Mouse (Mus musculus) intestine, postnatal 0 days (tissue): ENCODE data around the gene 1700113H08Rik. TPM values are rescaled to one million over a fixed set of nuclear protein-coding genes. Genes with fewer than 3 reads are reported as not detected.

Source experiments
- ATAC-seq: fragments of 200-750 bp; cut with Nextera tagmentation; 2 replicates; pipeline ENCODE4 v1.8.0; 2017; ENCODE audit warnings: mild to moderate bottlenecking, moderate TSS enrichment, moderate library complexity
- H3K27ac ChIP-seq: fragments of 300-500 bp; sonication (generic); 2 replicates; pipeline ENCODE4 v1.5.1; 2014; ENCODE audit warnings: mild to moderate bottlenecking, low read depth, low read length, moderate library complexity
- H3K27me3 ChIP-seq: fragments of 300-500 bp; sonication (generic); replicated peaks from 2 replicates; pipeline ENCODE4 v1.6.1; 2014; ENCODE audit warnings: low read length, mixed read lengths; ENCODE audit not compliant: control insufficient read depth, insufficient read depth
- H3K36me3 ChIP-seq: fragments of 300-500 bp; sonication (generic); 2 replicates; pipeline ENCODE4 v1.6.1; 2014; ENCODE audit warnings: mild to moderate bottlenecking, moderate library complexity; ENCODE audit not compliant: control insufficient read depth, insufficient read depth
- H3K4me1 ChIP-seq: fragments of 300-500 bp; sonication (generic); replicated peaks from 2 replicates; pipeline ENCODE4 v1.6.1; 2014; ENCODE audit warnings: antibody characterized with exemption, low read length, mixed read lengths; ENCODE audit not compliant: control insufficient read depth, insufficient read depth
- H3K4me2 ChIP-seq: fragments of 300-500 bp; sonication (generic); replicated peaks from 2 replicates; pipeline ENCODE4 v1.6.1; 2014; ENCODE audit warnings: low read depth, mild to moderate bottlenecking, moderate library complexity
- H3K4me3 ChIP-seq: fragments of 300-500 bp; sonication (generic); 2 replicates; pipeline ENCODE4 v1.5.1; 2014; ENCODE audit warnings: low read depth, low read length
- H3K9ac ChIP-seq: fragments of 300-500 bp; sonication (generic); 2 replicates; pipeline ENCODE4 v1.6.1; 2014; ENCODE audit warnings: mild to moderate bottlenecking, low read depth, low read length
- H3K9me3 ChIP-seq: fragments of 300-500 bp; sonication (generic); 2 replicates; pipeline ENCODE4 v1.6.1; 2016; ENCODE audit warnings: mixed run types; ENCODE audit not compliant: control insufficient read depth
- CTCF ChIP-seq: sonication (generic); IDR thresholded peaks from 2 replicates; pipeline ENCODE4 v1.5.1; 2016; ENCODE audit warnings: low read depth, mild to moderate bottlenecking, control low read depth, antibody characterized with exemption, moderate library complexity
- WGBS: fragments of 180-500 bp; shearing (Covaris S2); extraction: QIAGEN DNeasy Blood & Tissue Kit; methylation state at CpG from one replicate; pipeline ENCODE4 v1.1.7; 2014; 5-methylcytosine and 5-hydroxymethylcytosine counted together
- polyA plus RNA-seq: library from polyadenylated mRNA; unstranded; fragments of >200 nt; fragmentation: Nextera tagmentation; extraction: Ambion mirVana; gene quantifications from 2 replicates; pipeline ENCODE4 v1.2.1, GENCODE M21; 2015

1700113H08Rik gene
- polyA plus RNA-seq, 1 experiment from 2014 or later, result 0.20 TPM

DNA sequence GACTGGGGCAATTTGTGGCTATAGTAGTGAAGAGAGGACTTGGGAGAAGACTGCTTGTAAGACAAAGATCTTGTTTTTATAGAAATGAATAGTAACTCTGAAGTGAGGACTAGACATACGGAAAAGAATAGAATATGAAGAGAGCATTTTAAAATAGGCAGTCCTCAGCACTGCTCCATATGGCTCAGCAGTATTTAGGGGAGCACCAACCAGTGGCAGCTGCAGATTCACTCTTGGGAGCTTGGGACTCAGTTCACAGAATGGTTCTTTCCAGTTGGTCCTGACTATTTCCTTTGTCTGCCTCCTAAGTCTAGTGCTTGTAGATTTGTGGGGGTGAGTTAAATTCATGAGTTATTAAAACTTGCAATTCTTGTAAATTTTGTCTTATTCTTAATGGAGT is 151.6 kb downstream of the 1700113H08Rik start:
- H3K27ac ChIP-seq, result no peak overlapping the region
- no peaks in the 10 kb centered on the region for H3K4me1 ChIP-seq
- H3K9me3 ChIP-seq, result no peaks in the 10 kb centered on the region
- H3K27me3 ChIP-seq, result no peaks in the 10 kb centered on the region
- no peak overlapping the region for H3K9ac ChIP-seq
- H3K36me3 ChIP-seq, result no peaks in the 10 kb centered on the region
- ATAC-seq, result no peak
- 81% methylated on average over 1 of the region's 1 CpGs for WGBS
- TF ChIP-seq CTCF, result no peak
- no peak overlapping the region for H3K4me2 ChIP-seq
- H3K4me3 ChIP-seq, result no peak overlapping the region

DNA sequence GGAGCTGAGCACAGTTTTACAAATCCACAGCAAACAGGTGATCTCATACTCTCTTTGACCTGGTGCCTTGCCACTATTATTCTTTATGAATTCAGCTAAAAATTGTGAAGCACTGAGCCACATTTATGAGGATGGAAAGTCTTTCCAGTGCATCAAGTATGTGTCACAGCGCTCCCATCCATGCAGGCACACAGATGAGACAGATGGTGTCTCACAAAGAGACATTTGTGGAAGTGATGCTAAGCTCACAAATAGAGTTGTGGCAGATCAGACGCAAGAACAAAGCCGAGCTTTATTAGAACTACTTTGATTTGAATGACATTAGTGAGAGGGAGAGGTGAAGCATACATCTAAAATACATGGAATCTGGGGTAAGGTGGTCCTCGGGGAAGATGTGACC is 153.2 kb downstream of the 1700113H08Rik start:
- no peaks in the 10 kb centered on the region for H3K9me3 ChIP-seq
- WGBS, result 88% methylated on average over 4 of the region's 4 CpGs
- H3K4me3 ChIP-seq, result no peak overlapping the region
- ATAC-seq, result no peak
- no peak for TF ChIP-seq CTCF
- H3K9ac ChIP-seq, result no peak overlapping the region
- H3K4me2 ChIP-seq, result no peak overlapping the region
- no peaks in the 10 kb centered on the region for H3K36me3 ChIP-seq
- H3K4me1 ChIP-seq, result no peaks in the 10 kb centered on the region
- H3K27ac ChIP-seq, result no peak overlapping the region
- H3K27me3 ChIP-seq, result no peaks in the 10 kb centered on the region

DNA sequence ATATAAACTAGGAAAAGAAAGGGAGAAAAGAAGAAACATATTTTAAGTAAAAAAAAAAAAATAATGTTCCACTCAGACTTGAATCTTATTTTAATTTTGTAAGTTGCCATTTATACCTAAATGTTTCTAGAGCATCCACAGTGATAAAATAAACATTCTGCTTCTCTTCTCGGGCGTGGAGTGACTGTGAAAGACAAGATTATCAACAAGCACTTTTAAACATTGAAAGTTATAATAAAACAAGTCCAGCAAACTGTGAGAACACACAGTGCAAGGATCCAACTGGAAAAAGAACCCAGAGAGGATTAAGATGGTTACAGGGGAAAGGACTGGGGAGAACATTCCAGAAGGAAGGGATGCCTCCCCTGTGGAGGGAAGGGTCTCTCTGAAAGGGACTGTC is 155.0 kb downstream of the 1700113H08Rik start:
- Histone ChIP-seq H3K27me3 (no peaks in the 10 kb centered on the region), H3K9me3 (no peaks in the 10 kb centered on the region), H3K9ac (no peak overlapping the region), H3K36me3 (no peaks in the 10 kb centered on the region), H3K4me3 (no peak overlapping the region), H3K27ac (no peak overlapping the region), H3K4me1 (no peaks in the 10 kb centered on the region), H3K4me2 (no peak overlapping the region)
- no peak for ATAC-seq
- no peak for TF ChIP-seq CTCF
- WGBS, result 48% methylated on average over 2 of the region's 2 CpGs

DNA sequence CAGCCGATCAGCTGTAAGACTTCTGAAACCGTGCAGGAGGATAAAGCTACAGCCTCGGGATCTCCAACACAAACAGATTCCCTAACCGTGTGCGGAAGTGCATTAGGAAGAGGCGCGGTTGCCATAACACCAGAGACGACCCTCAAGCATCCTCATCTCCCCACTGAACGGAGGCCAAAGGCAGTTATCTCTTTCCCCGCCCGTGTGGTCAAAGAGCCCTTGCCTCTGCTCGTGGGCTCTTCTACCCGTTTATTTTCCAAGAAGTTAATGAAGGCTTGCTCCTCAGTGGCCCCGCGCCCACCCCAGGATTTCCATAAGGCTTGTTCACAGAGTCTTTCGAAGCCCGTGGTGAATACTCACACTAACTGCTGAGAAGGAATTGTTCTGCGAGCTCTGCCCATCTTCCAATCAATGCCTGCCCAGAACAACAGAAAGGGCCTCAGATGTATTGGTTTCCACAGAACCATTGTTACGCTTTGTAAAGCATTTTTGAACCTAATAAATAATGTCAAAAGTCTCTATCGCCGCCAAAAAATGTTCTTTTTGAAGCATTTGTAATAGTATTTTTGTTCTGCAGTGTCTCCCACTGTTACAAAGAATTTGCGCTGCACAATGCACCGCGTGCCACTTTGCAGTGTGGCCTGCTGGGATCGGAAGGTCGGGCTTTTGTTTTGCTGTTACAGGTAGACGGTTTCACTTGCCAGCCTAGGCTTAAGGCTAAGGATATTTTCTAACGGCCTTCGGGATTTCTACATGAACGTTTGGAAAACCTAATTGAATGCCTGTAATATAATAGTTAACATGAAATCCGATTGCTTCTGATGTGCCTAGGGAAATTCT is 172.4 kb downstream of the 1700113H08Rik start:
- Histone ChIP-seq H3K9ac (no peak overlapping the region), H3K4me1 (no peaks in the 10 kb centered on the region), H3K36me3 (no peaks in the 10 kb centered on the region), H3K27ac (no peak overlapping the region), H3K4me2 (no peak overlapping the region), H3K9me3 (no peaks in the 10 kb centered on the region), H3K4me3 (no peak overlapping the region), H3K27me3 (no peaks in the 10 kb centered on the region)
- TF ChIP-seq CTCF, result no peak
- ATAC-seq, result no peak
- 64% methylated on average over 31 of the region's 31 CpGs for WGBS

DNA sequence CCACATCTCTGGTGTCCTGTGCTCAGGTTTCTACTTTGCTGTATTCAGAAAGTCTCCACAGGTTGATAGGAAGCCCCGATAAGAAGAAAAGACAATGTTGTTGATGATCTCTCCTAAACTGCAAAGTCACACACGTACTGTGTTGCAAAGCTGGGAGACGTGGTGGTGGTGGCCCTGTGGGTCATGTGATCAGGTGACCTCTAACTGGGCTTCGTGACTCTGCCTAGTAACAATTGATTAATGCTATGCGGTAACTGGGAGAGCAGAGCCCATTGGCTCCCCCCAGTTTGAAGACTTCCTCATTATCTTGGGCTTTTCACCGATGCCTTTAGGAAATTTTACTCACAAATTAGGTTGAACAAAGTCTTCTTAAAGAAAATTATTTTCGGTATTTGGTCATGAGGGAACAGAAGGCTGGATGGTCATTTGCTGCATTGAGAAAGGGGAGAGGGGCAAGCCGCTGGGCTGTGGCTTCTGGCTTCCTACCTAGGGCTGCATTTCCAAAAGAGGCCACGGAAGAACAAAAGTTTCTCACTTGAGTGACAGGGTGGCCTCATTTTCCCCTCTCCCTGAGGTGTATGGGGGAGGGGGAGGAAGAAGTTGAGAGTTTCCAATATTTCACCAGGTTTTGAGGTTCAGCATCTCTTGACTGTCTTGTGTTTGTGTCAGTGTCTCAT is 181.6 kb downstream of the 1700113H08Rik start:
- Histone ChIP-seq H3K9ac (no peak overlapping the region), H3K9me3 (no peaks in the 10 kb centered on the region), H3K27me3 (no peaks in the 10 kb centered on the region), H3K27ac (no peak overlapping the region), H3K4me1 (no peaks in the 10 kb centered on the region), H3K4me3 (no peak overlapping the region), H3K36me3 (no peaks in the 10 kb centered on the region), H3K4me2 (no peak overlapping the region)
- WGBS, result 78% methylated on average over 9 of the region's 9 CpGs
- no peak for TF ChIP-seq CTCF
- no peak for ATAC-seq

DNA sequence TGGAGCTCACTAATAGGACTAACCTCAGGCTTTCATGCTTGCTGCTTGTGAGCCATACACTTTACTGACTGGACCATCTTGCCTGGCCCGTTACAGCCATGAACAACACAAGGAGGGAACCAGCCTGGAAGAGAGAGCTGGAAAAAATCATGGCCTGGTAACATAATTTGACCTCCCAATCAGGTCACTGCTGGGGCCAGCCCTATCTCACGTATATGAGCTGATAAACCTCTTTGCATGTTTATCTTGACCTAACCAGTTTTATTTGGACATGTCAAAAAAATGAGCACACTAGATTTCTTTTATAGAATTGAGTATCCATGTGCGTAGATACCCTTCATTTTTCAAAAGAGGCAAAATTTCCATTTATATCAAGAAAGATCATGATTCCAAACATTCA is 213.9 kb downstream of the 1700113H08Rik start:
- Histone ChIP-seq H3K9ac (no peak overlapping the region), H3K4me3 (no peak overlapping the region), H3K36me3 (no peaks in the 10 kb centered on the region), H3K4me2 (no peak overlapping the region), H3K4me1 (no peaks in the 10 kb centered on the region), H3K27ac (no peak overlapping the region), H3K9me3 (no peaks in the 10 kb centered on the region), H3K27me3 (no peaks in the 10 kb centered on the region)
- 47% methylated on average over 3 of the region's 3 CpGs for WGBS
- TF ChIP-seq CTCF, result no peak
- no peak for ATAC-seq
